Mouse (Mus musculus) heart, adult 18-20 months (tissue): ENCODE results near the gene Ctnnd1. TPM values are rescaled to one million over a fixed set of nuclear protein-coding genes. Genes with fewer than 3 reads are reported as not detected.
A peak's percentile ranks its signal among the peaks of the same experiment; 100 is the strongest.
"Not testable (repeated sequence)": the region's sequence is repeated elsewhere in the genome, so short reads cannot be mapped to it uniquely, and the experiment has no call there.

Source experiments
- DNase-seq, 2 experiments: peaks; one replicate each; pipeline ENCODE4 v3.0.0; 2021 to 2022; ENCODE audit warnings: mixed read lengths in 1 of 2
- long read RNA-seq, 2 experiments: library from polyadenylated mRNA; stranded (forward); transcript quantifications; one replicate each; pipeline ENCODE4 v2.0.0; 2021
- total RNA-seq, 2 experiments: library from RNA; stranded (reverse); gene quantifications; 2 replicates each; pipeline ENCODE4 v1.2.3; 2021

Gene Ctnnd1
- 10 to 100 TPM; 53.6 to 63.9 TPM for total RNA-seq
- long read RNA-seq, experiment 1, full-length matches to known transcripts: 1 of 19 reads
- long read RNA-seq, experiment 1, partial matches to known transcripts: 6 of 19 reads
- long read RNA-seq, experiment 1, other reads (novel, unspliced or antisense): 12 of 19 reads
- long read RNA-seq, experiment 2, partial matches to known transcripts: 2 of 10 reads
- long read RNA-seq, experiment 2, other reads (novel, unspliced or antisense): 8 of 10 reads

DNA sequence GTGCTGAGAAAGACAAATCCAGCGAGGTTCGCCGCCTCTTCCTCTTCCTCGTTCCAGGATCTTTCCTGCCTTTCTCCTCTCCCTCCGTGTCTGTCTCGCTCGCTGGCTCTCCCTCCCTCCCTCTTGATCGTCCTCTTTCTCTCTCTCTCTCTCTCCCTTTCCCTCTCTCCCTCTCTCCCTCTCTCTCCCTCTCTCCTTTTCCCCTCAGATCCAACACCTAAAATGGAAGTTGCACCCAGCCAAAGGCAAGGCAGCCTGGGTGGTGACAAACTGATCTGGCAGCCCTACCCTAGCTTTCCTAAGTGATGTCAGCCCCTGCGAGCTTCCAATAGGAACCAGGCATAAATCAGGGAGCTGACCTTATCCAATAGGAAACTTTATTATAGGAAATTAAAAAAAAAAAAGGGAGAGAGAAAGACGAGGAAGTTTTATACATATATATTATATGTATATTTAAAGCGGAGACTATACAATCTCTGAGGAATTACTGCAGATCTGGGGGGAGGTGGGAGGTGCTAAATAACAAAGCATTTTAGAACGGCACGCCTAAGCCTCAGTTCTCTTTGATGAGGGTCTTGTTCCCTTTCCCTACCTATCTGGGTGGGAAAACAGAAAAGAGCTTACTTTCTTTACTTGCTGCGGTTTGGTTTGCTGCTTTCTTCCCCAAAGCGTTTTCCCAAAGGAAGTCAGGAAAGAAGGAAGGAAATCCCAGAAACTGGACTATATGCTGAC lies at the start of gene Ctnnd1:
Gene Ctnnd1, minus strand, starts transcription at position 302 of the 732 bp plus-strand sequence.
- DNase-seq: peak; percentile 91 to 95

DNA sequence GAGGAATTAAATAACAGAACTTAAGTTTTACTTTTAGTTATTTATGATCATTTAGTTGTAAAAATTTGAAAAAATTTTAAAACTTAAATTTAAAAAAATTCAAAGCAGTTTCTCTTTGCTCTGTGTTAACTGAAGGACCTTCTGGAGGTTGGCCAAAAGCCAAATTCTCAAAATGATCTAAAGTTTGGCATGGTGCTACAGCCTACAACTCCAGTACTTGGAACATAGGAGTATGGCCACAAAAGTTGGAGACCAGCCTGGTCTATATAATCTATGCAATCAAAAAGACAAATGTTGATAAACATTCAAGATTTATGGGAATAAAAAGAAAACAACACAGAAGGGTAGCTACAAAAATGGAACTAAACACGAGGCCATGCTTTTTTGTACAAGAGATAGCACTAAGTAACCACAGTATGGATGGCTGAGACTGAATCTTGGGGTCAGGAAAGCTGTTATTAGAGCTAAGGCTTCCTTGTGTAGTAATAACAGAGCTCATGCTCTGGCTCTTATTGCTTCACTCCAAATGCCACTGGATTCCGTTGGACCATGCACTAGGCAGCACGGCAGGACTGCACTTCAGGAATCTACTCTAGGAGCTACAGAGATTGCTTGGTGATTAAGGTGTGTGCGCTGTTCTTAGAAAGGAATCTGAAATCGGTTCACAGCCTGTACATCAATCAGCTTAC lies 44.6 kb upstream of the Ctnnd1 start:
- no peak for DNase-seq

DNA sequence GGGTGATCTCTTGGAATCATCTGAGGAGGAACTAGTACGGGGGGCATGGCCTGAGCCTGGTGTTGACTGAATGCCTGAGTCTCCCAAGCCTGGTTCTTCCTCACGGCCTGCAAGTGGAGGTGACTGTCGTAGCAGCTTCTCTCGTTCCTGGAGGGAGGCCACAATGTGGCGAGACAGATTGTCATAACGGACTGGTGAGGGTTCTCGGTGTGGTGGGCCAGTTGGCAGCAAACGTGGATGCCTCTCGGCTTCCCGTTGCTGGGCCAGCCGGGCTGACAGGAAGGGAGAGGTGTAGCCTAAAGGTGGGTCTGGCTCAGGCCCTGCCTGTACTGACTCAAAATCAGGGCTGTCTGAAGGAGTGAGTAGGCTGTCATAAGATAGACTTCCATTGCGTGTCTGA lies 39.5 kb upstream of the Ctnnd1 start:
- DNase-seq: no peak

DNA sequence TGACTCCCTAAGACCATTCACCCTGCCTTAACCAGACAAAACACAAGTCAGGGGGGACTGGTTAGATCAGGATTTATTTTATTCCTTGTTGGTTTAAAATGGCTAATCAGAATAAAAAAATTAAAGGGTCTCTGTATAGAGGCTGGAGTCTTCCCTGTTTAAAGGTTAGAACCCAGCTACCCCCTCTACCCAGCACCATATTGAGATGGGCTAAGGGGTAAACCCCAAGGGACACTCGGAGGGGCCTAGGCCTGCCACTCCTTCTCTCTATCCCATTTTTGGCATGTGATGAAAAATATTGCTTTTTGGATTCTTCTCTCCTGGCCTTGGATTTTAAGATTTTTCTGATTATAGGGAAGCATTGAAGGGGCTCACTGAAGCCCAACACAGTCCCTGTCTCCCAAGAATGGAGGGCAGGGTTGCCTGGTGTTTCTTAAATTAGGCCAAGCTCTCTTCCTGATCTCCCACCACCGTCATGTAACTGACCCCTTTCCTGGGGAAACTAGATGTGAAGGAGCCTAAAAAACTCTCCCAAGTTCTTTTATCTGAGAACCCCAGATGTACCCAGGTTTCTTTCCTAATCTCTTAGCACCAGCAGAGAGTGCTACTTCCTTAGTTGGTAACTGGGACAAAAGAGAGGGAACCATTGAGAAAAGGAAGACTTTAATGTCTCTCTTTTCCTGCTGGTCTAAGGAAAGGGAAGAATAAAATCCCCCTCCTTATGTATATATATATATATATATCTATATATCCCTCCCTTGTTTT lies 37.7 kb upstream of the Ctnnd1 start:
- DNase-seq: no peak

DNA sequence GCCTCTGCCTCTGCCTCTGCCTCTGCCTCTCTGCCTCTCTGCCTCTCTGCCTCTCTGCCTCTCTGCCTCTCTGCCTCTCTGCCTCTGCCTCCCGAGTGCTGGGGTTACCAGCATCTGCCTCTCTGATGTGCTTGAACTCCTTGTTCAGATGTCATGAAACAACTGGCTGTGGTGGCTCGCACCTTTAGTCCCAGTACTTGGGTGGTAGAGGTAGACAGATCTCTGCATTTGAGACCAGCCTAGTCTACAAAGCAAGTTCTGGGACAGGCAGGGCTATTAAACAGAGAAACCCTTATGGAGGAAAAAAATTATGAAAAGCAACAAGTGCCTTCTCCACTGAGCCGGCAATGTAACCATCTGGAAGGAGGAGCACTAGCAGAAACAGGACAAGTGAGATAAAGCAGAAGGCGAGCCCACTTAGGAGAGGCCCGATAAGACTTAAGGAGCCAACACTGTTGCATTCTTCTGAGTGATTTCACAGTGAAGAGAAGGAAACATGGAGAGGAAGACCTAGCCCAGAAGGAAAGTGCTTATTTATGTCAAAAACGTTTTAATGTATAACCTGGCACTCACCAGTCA lies 32.1 kb upstream of the Ctnnd1 start:
- no peak for DNase-seq

DNA sequence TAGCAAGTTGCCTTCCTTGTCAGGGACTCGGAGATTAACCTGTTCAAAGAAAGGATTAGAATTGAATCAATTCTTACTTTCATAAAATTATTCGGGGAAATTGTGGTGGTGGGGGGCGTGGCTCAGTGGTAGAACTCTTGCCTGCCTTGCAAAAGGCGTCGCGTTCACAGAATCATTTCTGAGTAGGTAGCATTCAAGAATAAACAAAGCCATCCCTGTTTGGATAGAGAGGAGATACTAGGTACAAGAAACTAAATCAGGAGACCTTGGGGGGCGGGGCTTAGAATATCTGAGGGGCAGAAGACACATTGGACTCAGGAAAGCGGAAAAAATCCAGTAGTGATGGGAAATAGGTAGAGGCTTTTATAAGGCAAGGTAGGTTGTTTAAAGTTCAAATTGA lies 28.5 kb upstream of the Ctnnd1 start, which contains the start of gene Tmx2:
Gene Tmx2, minus strand, starts transcription at position 125 of the 400 bp plus-strand sequence.
- DNase-seq: no peak

DNA sequence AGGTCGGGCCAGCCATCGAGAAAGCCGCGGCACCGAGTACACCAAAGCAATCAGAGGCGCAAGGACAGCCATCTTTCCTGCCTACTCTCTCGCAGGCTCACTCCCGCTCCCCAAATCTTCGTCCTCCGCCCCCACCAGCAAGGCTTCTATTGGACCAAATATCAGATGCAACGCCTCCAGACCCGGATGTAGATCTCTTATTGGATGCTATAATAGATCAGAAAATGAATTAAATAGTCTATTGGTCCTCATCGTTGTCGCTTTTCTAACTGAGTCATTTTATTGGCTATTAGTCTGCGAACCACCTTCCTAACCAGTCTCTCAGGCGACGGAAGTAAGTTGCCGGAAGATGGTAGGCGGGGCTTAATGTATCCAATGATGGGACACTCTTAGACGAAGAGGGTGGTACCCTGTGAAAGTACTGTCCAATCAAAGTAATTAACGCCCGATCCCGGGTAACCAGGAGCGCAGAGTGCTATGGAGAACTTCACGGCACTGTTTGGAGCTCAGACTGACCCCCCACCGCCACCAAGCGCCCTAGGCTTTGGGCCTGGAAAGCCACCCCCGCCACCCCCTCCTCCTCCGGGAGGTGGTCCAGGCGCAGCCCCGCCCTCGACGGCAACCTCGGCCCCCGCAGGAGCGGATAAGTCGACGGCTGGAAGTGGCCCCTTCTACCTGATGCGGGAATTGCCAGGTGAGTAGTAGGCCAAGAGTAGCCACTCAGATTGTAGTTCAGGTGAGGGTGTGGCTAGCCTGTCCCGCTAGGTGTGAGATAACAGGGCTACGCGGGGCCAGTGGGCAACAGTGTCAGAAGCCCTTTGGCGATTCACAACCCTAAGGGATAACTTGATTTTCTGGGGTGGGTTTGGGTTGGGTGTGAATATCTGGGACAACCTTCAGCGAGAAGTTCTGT lies 27.7 kb upstream of the Ctnnd1 start, which contains the start of the genes Gm28635 and Med19:
Gene Gm28635, minus strand, starts transcription at position 74 of the 913 bp plus-strand sequence.
Gene Med19, plus strand, starts transcription at position 435 of the 913 bp plus-strand sequence.
- peak; percentile 96 to 99 for DNase-seq

DNA sequence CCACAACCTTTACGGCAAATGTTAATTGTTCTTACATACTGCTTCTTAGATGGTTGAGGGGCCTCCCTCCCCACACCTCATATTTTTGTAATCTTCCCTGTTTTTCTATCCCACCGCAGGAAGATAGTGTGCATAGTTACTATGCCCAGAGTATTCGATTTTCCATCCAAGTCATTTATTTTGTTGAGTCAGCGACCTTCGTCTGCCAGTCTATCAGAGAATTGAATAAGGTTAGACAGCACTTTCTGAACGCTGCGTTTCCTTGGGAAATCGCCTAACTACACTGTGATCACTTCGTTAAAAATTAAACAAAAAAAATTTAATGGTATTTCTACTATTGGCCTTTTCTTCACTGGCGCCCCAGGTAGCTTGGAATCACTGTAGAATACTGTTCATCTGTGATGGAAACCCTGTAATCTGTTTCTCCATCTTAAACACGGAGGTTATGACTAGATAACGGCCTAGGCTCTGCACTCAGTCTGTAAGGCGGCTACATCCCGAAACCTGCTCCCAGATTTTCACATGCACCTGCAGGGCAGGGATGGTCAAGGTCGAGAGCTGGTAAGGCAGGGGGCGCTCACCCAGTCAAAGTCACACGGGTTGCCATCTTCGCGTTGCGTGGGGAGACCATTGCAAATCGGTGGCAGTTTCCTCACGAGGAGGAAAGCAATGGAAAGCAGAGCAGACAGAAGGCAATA lies 26.9 kb upstream of the Ctnnd1 start:
- no peak for DNase-seq

DNA sequence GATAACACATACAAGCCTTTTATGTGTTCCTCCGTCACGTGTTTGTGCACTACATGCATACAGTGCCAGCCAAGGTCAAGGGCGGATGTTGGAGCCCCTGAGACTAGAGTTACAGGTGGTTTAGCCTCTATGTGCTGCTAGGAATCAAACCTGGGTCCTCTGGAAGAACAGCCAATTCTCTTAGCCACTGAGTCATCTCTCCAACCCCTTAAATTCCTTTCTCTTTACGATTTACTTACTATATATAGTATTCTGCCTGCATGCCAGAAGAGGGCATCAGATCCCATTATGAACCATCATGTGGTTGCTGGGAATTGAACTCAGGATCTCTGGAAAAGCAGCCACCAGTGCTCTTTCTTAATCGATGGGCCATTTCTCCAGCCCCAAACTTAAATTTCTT lies 21.0 kb upstream of the Ctnnd1 start:
- DNase-seq: not testable (repeated sequence)

DNA sequence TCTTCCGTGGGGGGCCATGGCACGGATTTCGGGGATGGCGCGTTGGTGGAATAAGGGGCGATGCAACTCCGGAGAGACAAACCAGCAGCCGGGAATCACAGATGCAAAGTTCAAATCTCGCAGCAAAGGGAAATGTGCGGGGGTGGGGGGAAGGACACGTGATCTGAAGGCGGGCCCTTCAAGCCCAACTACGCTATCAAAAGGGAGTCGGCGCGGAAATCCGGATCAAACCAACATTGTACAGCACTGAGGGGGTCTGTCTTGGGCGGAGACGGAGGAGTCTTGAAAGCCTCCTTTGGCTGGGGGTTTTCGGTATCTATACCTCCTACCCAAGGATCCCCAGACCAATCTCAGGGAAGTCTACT lies 20.0 kb upstream of the Ctnnd1 start, which contains the start of gene Selenoh:
Gene Selenoh, minus strand, starts transcription at position 202 of the 365 bp plus-strand sequence.
- DNase-seq: peak; percentile 87

DNA sequence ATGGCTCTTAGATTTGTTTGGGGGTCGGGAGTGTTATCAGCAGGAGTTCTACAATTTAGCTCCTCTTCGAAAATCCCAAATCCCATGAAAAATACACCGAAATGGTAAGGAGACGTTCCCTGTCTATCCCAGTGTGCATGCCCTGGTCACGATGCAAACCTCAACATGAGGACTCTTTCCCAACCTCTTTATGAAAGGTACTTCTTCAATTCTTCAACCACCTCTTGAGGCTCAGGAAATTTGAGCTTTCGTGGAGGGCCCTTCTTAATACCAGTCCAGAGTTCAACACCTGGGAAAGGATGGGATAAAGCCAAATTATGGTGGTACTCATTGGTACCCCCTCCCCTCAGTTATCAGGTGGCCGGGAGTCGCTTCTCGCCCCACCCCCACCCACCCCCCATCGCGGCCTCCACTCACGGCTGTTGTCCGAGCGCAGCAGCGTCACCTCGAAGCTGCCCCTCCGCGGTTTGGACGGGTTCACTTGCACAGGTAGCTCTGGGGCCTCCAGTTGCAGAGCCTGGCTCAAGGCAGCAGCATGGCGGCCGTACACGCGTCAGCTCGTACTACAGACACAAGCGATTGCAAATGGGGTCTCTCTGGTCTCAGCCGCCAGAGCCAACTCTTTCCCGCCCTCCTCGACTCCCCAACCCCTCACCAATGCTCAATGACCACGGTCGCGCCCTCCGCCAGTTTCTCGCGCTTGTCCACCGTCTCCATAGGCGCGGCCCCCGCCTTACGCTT lies 19.4 kb upstream of the Ctnnd1 start:
- DNase-seq: peak in 1 of 2 experiments; percentile 11

DNA sequence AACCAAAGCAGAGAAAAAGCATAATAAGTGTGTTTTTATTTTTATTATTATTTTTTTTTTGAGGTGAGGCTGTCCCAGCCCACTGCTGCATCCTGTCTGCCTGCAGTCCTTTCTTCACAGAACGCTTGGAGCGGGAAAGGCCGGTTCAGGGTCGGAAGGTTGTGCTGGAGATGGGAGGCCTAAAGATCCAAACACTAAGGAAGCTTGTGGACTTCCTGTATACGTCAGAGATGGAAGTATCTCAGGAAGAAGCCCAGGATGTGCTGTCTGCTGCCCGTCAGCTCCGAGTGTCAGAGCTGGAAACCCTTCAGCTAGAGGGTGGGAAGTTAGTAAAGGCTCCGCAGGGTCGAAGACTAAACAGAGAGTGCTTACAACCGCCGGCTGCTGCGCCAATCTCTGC lies 15.5 kb upstream of the Ctnnd1 start:
- no peak for DNase-seq

DNA sequence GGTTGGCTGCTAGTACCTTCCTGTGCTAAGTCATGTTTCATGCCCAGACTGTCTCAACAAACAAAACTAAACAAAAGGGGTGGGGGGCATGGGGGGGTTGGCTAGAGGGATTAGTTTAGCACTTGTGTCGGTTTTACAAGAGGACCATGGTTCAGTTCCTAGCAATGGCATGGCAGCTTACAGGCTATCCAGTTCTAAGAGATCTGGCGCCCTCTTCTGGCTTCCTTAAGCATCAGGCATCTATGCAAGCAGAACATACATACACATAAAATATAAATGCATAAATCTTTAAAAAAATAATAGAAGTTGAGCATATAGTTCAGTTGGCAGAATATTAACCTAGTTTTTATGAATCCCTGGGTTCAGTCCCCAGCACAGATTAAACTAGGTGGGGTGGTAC lies 12.3 kb upstream of the Ctnnd1 start:
- peak; percentile 48 to 70 for DNase-seq

DNA sequence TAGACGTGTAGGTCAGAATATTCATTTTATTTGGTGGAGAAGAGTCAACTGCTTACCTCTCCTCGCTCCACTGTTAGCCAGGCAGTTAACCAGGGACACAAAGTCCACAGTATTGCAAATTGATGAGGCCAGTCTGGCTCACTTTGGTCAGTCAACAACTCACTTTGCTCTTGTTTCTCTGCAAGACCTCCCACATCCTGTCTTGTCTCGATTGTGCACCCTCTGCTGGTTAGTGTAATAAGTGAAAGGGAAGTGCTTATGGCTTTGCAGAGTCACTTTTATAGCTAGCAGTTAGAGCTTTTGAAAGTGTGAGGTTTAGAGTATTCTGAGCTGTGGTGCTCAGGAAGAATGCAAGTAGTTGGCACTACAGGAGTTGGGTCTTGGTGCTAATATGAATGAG lies 9.7 kb upstream of the Ctnnd1 start:
- peak; percentile 76 to 82 for DNase-seq

DNA sequence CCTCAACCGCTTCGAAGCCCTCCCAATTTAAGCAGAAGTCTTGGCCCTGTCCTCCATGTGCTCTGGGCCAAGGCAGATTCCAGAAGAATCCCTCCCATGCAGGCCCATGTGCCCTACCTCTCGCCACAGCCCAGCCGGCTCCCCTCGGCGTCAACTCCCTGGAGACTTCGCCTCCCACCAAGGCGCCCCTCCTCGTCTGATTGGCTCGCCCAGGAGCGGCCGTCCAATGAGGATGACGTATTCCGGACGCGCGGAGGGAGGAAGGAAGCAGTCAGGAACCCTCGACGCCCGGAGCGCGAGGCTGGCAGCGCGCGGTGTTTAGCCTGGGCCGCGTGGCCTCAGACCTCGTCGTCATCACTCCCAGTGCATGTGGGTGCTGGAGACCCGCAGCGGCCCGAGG lies 8.2 kb upstream of the Ctnnd1 start, which contains the start of gene Btbd18:
Gene Btbd18, plus strand, starts transcription at position 274 of the 400 bp plus-strand sequence.
- no peak for DNase-seq

DNA sequence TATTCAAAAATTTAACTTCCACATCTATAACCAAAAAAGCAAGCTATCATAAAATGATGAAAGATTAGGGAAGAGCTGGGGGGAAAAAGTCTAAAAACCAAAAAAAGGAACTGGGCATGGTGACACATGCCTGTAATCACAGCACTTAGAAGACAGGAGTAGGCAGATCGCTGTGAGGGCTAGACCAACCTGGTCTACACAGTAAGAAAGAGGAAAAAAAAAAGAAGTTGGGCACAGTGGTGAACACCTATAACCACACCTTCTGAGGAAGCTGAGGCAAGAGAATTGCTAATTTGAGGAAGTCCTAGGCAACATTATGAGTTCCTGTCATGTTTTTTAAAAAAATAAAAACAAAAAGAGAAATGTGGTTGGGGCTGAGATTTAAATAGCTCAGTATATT lies 5.3 kb upstream of the Ctnnd1 start:
- DNase-seq: no peak

DNA sequence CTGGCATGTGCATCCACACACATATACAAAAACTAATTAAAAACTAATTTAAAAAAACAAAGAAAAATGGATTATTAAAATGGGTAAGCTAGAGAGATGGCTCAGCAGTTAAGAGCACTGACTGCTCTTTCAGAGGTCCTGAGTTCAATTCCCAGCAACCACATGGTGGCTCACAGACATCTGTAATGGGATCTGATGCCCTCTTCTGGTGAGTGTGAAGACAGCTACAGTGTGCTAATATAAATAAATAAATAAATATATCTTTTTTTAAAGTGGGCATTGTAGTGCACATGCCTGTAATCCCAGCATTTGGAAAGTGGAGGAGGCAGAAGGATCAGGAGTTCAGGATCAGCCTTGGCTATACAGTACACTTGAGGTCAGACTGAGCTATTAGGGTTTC lies 2.8 kb upstream of the Ctnnd1 start:
- DNase-seq: no peak

DNA sequence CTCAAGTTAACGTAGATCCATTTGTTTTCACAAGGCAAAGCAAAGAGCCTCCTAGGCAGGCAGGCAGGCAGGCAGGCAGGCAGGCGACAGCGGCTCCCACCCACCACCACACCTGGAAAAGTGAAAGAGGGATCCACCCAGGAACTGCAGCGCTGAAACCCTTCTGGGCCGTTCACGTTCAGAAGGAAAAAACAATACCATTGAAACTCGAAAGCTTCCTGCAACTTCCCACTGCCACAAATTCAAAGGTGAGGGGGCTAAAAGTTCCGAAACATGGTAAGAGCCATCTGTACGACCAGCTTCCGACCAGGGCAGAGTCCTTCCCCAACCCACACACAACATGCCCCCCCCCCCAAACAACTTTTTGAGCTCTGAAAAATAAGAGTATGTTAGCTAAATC lies 891 bp downstream of the Ctnnd1 start:
- DNase-seq: peak; percentile 51 to 64

DNA sequence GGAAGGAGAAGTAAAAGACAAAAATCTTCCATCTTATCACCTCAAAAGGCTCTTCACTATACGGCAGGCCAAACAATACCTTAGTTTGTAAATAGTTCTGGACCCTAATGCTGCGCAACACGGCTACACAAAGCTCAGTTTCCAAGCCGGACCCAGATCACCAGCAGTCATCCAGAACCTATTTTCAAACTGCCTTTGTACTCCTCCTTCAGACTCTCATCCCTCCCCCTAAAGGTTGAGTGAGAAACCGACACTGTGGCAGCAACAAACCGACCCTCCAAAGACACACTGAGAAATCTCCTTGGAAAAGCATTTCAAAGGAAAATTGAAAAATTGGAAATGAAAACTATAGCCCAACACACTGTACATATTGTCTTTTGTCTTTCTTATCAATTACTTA lies 2.2 kb downstream of the Ctnnd1 start:
- no peak for DNase-seq
